Mouse (Mus musculus) liver, adult 2 months (tissue): Measurements from ENCODE around the gene Fbxl8.

ENCODE experiments used
- CTCF ChIP-seq: fragments of 200-500 bp; IDR thresholded peaks from 2 replicates; pipeline ENCODE4 v1.5.1; 2011; ENCODE audit warnings: low read depth, low read length, control low read depth
- POLR2A ChIP-seq: fragments of 200-500 bp; IDR thresholded peaks from 2 replicates; pipeline ENCODE4 v1.6.1; 2011; ENCODE audit warnings: low read length, control low read depth; ENCODE audit not compliant: insufficient read depth; ENCODE audit errors: extremely low read depth

DNA sequence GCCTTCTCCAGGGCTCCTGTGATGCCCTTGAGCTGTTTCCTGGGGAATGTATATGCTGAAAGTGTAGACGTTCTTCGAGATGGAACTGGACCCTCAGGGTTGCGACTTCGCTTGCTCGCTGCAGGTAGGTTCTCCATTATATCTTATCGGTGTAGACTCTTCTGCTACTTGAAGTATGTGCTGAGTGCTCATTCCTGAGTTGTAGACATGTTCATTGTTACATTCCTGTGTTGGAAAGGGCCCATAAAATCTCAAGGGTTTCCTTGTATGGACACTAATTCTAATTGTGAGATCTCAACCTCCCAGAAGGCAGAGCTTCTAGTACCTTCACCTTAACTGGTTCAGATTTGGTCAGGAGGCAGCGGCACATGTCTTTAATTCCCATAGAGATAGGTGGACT lies 23.4 kb upstream of the Fbxl8 start:
- TF ChIP-seq POLR2A (no peak), CTCF (no peak)
